In genomic region chr4:135599497-135600182, GRCm38 (mm10) we compare ENCODE assay signal across 25 mouse cellular contexts. TPM values are rescaled to one million over a fixed set of nuclear protein-coding genes. Genes with fewer than 3 reads are reported as not detected.
DNase-seq lines count a peak whose midpoint lies in the region; ATAC-seq and TF ChIP-seq lines count a peak whose summit lies in the region.
"Had no signal": no experiment of that assay in that cellular context is flagged by ENCODE, and none has a peak within 500 bp of the region (broad histone marks: within the 10 kb centered on the region; RNA-seq: fewer than 3 reads in every experiment).

No protein-coding gene starts in this region.

- DNase-seq in ZHBTc4 (ENCODE audit: low read depth, low spot score), result peak; percentile 90
- peak; percentile 60 for DNase-seq in large intestine, adult 2 months (ENCODE audit: low read depth, low spot score)
- no peak for DNase-seq in MN1 (ENCODE audit: low spot score)
- DNase-seq in urinary bladder, postnatal 10 days (ENCODE audit: low spot score), result no peak
- no peak for DNase-seq in cerebellum, adult 9-10 months
- no peak for DNase-seq in midbrain, embryonic 11.5 days (ENCODE audit: low spot score, missing footprints)
- DNase-seq: adrenal gland, postnatal 10 days; cerebellum, adult 11-12 months; cerebellum, postnatal 10 days; heart, postnatal 36 days; layer of hippocampus, postnatal 36 days; left cerebral cortex, postnatal 4 days; liver, postnatal 0 days; right cerebral cortex, adult 18-20 months had no signal

- H3ac ChIP-seq in C2C12 (ENCODE audit: control insufficient read depth, insufficient read length, low read depth), result no peak overlapping the region

- TF ChIP-seq CTCF in C2C12 (IDR thresholded peaks at IDR 0.05; ENCODE audit: control insufficient read depth, insufficient read depth, insufficient read length), result no peak
- TF ChIP-seq CTCF in ES-Bruce4 (IDR thresholded peaks at IDR 0.05; ENCODE audit: low read depth, low read length), result no peak

- H3K36me3 ChIP-seq in C2C12 (ENCODE audit: control insufficient read depth, insufficient read depth) (no peaks in the 10 kb centered on the region), ES-Bruce4 (ENCODE audit: control insufficient read depth, insufficient read depth, low read length, poor library complexity, severe bottlenecking) (no peaks in the 10 kb centered on the region)
- H3K36me3 ChIP-seq in midbrain, embryonic 11.5 days (ENCODE audit: control insufficient read depth, insufficient read depth, low read length), result no peaks in the 10 kb centered on the region
- H3K36me3 ChIP-seq: embryonic facial prominence, embryonic 13.5 days; heart, embryonic 15.5 days; hindbrain, embryonic 13.5 days; liver, embryonic 12.5 days had no signal

- no peaks in the 10 kb centered on the region for H3K9me3 ChIP-seq in ES-Bruce4 (replicated peaks; ENCODE audit: control insufficient read depth, insufficient read depth, low read length, poor library complexity, severe bottlenecking)
- H3K9me3 ChIP-seq in midbrain, embryonic 11.5 days (ENCODE audit: control insufficient read depth, low read length), result peaks cover 2% of the 10 kb centered on the region; the same call in 1 of the 2 replicates
- H3K9me3 ChIP-seq: embryonic facial prominence, embryonic 13.5 days; heart, embryonic 15.5 days; liver, embryonic 12.5 days had no signal

- no peak for ATAC-seq in midbrain, embryonic 11.5 days (ENCODE audit: low FRiP score)
- ATAC-seq: CD4-positive, CD25-positive, alpha-beta regulatory T cell, adult 4 months; forebrain, embryonic 16.5 days; liver, embryonic 12.5 days; liver, postnatal 0 days; midbrain, embryonic 16.5 days had no signal

- TF ChIP-seq POLR2A in ES-Bruce4 (IDR thresholded peaks at IDR 0.05; ENCODE audit: insufficient read depth, low read length), result no peak

- H3K4me3 ChIP-seq in C2C12 (ENCODE audit: insufficient read depth, poor library complexity, severe bottlenecking), result no peak overlapping the region
- H3K4me3 ChIP-seq in ES-Bruce4 (ENCODE audit: low read depth, low read length), result no peak overlapping the region
- no peak overlapping the region for H3K4me3 ChIP-seq in midbrain, embryonic 11.5 days (ENCODE audit: low read depth, low read length)
- H3K4me3 ChIP-seq: embryonic facial prominence, embryonic 13.5 days; heart, embryonic 15.5 days; hindbrain, embryonic 13.5 days; liver, embryonic 12.5 days had no signal

- peak overlapping the region; percentile 39 for H3K27ac ChIP-seq in ES-Bruce4 (ENCODE audit: insufficient read depth, low read length)
- H3K27ac ChIP-seq in midbrain, embryonic 11.5 days (ENCODE audit: low read depth, low read length), result no peak overlapping the region
- H3K27ac ChIP-seq: embryonic facial prominence, embryonic 13.5 days; heart, embryonic 15.5 days; hindbrain, embryonic 13.5 days; liver, embryonic 12.5 days; macrophage had no signal

- WGBS in large intestine, adult 2 months, result 50% methylated on average over 7 of the region's 7 CpGs
- WGBS in midbrain, embryonic 11.5 days, result 76% methylated on average over 7 of the region's 7 CpGs

- no peak overlapping the region for H3K9ac ChIP-seq in ES-Bruce4 (ENCODE audit: low read depth, poor library complexity, severe bottlenecking)
- H3K9ac ChIP-seq in midbrain, embryonic 11.5 days (ENCODE audit: low read length), result no peak overlapping the region
- H3K9ac ChIP-seq: embryonic facial prominence, embryonic 13.5 days; heart, embryonic 15.5 days; hindbrain, embryonic 13.5 days; liver, embryonic 12.5 days; liver, postnatal 0 days had no signal

- no peaks in the 10 kb centered on the region for H3K79me2 ChIP-seq in C2C12 (ENCODE audit: control insufficient read depth, insufficient read depth)

- no peak overlapping the region for H3K4me2 ChIP-seq in midbrain, embryonic 11.5 days
- H3K4me2 ChIP-seq: embryonic facial prominence, embryonic 13.5 days; heart, embryonic 15.5 days; hindbrain, embryonic 13.5 days; liver, embryonic 12.5 days had no signal

- H3K27me3 ChIP-seq in C2C12 (ENCODE audit: control insufficient read depth, insufficient read depth, insufficient read length), result no peaks in the 10 kb centered on the region
- H3K27me3 ChIP-seq in ES-Bruce4 (ENCODE audit: control insufficient read depth, insufficient read depth, low read length, poor library complexity, severe bottlenecking), result no peaks in the 10 kb centered on the region
- no peaks in the 10 kb centered on the region for H3K27me3 ChIP-seq in midbrain, embryonic 11.5 days (ENCODE audit: control insufficient read depth, insufficient read depth, low read length)
- H3K27me3 ChIP-seq: embryonic facial prominence, embryonic 13.5 days; heart, embryonic 15.5 days; hindbrain, embryonic 13.5 days had no signal

- TF ChIP-seq EP300 in ES-Bruce4 (IDR thresholded peaks at IDR 0.05; ENCODE audit: insufficient read depth, low read depth, low read length), result peak; percentile 89

- peaks cover 9% of the 10 kb centered on the region for H3K4me1 ChIP-seq in ES-Bruce4 (ENCODE audit: control insufficient read depth, insufficient read depth, low read length)
- no peaks in the 10 kb centered on the region for H3K4me1 ChIP-seq in midbrain, embryonic 11.5 days (ENCODE audit: control insufficient read depth, insufficient read depth, low read length)
- H3K4me1 ChIP-seq: liver, embryonic 12.5 days had no signal

- H3K79me3 ChIP-seq in C2C12 (ENCODE audit: low read depth), result no peaks in the 10 kb centered on the region

TF ChIP-seq in C2C12, 6 proteins besides CTCF, POLR2A, EP300 and RAD21:
- TF ChIP-seq USF1 (IDR thresholded peaks at IDR 0.05; ENCODE audit: low read depth) (peak; percentile 39), FOSL1 (IDR thresholded peaks at IDR 0.05; ENCODE audit: insufficient read depth, low read length, poor library complexity, severe bottlenecking) (no peak)
TF ChIP-seq in C2C12: peak in this region for 1.

RNA-seq across cellular contexts. Expression of gene Grhl3, which starts 26.2 kb away (rescaled TPM):
- polyA plus RNA-seq in C2C12 (2012; fragmentation: generic; extraction: Trizol) (0.49 TPM), ES-Bruce4 (2011; ENCODE audit: insufficient read depth, insufficient read length, low read depth, missing spikeins) (18.0 and 21.5 TPM in 2 replicates)
- 0.18 and 0.24 TPM in 2 replicates for polyA plus RNA-seq in large intestine, adult 2 months (2012; rRNA removed)
- polyA plus RNA-seq in midbrain, embryonic 11.5 days (2014; fragmentation: Nextera tagmentation; extraction: Ambion mirVana), result 3.1 and 3.2 TPM in 2 replicates
- polyA plus RNA-seq: CD4-positive, CD25-positive, alpha-beta regulatory T cell, adult 4 months; gonadal fat pad, adult 2 months; macrophage had no signal

Comparison
In these comparisons a context has a peak if more than half of its experiments do, and no peak if none do; other contexts are left out.
1. DNase-seq: peak in ZHBTc4 (single experiment) and large intestine, adult 2 months (single experiment); none in MN1 (single experiment), urinary bladder, postnatal 10 days (single experiment), cerebellum, adult 9-10 months (single experiment) and midbrain, embryonic 11.5 days (single experiment).